Mouse (Mus musculus) gastrocnemius, postnatal 36 days (tissue): ENCODE results near the gene Agbl1. TPM values are rescaled to one million over a fixed set of nuclear protein-coding genes. Genes with fewer than 3 reads are reported as not detected.
A peak's percentile ranks its signal among the peaks of the same experiment; 100 is the strongest.

Source experiments
- DNase-seq, 2 experiments: peaks; one replicate each; pipeline ENCODE4 v3.0.0; 2022
- intact Hi-C: fragments of 180-260 bp; cut with DNase I; formaldehyde crosslinking; loops from one replicate; pipeline ENCODE4 v1.15.1; 2025
- total RNA-seq, 2 experiments: library from RNA; stranded (reverse); gene quantifications; 2 replicates each; pipeline ENCODE4 v1.2.3; 2021

Agbl1 gene
- total RNA-seq, 2 experiments from 2014 or later: 11.4 to 20.0 TPM

DNA sequence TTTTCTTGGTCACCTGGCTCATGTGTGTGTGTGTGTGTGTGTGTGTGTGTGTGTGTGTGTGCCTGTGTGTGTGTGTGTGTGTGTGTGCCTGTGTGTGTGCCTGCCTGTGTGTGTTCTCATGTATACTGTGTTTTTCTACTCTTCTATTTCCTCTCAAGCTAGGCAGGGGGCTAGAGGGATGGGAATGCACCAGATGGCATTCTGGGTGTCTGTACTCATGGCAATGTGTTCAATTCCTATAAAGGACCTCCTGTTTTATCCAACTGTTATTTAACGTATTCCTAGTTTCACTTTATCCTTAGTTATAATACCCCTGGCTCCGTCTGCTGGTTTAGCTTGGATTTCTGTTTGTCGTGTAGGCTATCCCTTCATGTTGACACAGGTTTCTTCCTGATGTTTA, 149.8 kb downstream of the Agbl1 start:
- no peak for DNase-seq
- intact Hi-C loops: no loop called here

DNA sequence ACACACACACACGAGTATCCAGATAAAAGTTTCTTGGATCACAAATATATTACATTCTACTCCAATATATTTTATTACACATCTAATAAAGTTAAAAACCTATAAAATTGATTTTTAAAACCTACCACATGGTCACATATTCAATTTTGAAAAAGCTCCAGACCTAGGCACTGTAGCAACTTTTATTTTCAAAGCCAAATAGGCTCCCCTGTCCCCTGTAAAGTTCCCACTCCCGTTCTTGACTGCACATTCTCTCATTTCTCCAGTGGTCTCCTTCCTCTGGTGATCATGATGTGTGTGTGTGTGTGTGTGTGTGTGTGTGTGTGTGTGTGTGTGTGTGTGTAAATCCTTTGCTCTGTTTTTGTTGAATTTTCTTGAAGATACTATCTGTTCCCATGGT, 152.3 kb downstream of the Agbl1 start:
- intact Hi-C loops: no loop called here
- DNase-seq: no peak

GRCm38 (mm10) chr7:76389240-76389639, 159.6 kb downstream of the Agbl1 start:
- intact Hi-C loops: no loop called here
- no peak for DNase-seq

GRCm38 (mm10) chr7:76392296-76392940, 162.7 kb downstream of the Agbl1 start:
- intact Hi-C loops: loop anchor here (5.0 kb wide), 1 partner anchor 550 kb away; no protein-coding TSS in a partner anchor
- DNase-seq: no peak

DNA sequence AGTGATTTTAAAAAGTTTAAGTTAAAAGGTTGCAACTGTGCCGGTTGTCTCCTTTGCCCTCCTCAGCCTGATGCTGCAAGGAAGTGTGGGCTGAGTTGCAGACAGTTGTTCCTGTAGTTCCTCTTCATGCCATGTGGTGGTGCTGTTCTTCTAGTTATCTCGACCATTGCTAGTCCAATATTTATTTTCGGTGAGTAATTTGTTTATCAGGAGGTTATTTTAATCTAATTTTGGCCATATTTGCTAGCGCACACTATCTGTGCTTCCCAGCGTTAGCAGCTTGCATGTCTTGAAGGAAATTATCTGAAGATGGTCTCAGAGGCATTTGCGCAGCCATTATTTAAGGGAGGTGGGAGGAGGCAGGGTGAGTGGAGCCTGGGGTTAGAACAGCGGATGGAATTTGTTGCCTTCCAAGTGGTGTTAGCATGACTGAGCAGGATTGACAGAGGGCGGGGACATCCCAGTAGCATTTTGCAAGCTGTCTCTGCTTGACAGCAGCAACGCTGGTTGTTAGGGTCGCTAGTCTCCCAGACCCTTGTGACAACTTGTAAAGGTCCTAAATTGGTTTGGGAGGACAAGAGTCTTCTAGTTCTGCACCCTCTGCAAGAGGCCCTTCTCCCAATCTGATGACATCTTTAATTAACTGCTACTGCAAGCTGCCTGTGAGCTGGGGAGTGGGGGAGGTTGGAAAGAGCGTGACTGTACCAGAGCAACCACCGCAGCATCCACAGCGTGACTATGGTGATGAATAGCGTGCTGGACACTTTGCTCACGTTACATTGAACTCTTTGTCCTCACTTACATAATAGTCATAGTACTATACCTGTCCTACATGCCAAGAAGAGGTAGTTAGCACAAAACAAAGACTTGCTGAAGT, 163.5 kb downstream of the Agbl1 start:
- intact Hi-C loops: loop anchor here (5.0 kb wide), 1 partner anchor 549 kb away; no protein-coding TSS in a partner anchor
- DNase-seq: peak in 1 of 2 experiments; percentile 23

GRCm38 (mm10) chr7:76407930-76408557, 178.4 kb downstream of the Agbl1 start:
- intact Hi-C loops: no loop called here
- DNase-seq: no peak

DNA sequence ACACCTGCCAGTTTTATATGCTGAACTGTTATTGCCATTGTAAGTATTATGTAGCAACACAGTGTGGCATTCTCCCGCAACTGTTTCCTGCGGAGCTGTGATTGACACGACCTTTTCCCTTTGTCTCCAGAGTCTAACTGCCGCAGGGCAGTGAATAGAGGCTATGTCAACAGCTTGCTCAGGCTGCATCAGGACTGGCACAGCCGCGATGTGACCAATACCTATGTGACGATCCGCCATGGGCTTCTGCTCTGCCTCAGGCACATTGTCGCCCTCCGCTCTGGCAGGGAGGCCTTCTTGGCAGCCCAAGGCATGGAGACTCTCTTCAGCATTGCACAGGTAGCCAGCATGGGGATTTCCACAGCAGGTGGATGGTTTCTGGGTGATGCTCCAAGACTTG, 179.3 kb downstream of the Agbl1 start:
- no peak for DNase-seq
- intact Hi-C loops: no loop called here

DNA sequence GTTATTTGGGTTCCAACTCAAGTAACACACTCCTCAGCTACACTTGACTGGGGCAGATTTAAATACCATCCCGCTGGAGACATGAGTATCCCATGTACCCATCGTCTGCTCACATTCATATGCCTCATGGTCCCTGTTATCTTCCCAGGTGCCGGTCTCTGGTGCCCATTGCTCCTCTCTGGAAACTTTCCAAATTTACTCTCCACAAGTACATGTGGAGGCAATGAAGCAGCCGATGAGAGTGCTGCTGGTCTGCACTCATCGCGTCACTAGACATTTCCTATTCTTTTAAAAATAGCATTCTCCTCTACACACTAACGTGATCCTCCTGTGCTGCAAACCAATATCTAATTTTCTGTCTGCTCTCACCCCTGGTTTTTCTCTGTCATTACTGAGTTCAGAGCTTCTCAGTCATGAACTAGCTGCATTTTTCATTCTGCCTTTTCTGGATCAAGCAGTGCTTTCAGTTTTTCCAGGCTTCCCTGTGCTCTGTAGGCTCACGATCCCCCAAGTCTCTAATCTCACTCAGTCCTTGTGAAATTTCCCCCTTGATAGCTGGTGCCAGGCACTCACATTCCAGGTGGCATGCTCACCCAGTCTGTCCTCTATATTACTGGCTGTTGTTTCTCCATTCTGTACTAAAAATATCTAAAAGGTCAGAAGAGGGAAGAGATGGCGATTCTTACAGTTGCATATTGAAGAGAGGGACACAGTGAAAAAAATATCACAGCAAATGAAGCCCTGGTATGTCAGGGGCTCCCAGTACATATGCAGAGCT, 180.9 kb downstream of the Agbl1 start:
- intact Hi-C loops: no loop called here
- DNase-seq: no peak

DNA sequence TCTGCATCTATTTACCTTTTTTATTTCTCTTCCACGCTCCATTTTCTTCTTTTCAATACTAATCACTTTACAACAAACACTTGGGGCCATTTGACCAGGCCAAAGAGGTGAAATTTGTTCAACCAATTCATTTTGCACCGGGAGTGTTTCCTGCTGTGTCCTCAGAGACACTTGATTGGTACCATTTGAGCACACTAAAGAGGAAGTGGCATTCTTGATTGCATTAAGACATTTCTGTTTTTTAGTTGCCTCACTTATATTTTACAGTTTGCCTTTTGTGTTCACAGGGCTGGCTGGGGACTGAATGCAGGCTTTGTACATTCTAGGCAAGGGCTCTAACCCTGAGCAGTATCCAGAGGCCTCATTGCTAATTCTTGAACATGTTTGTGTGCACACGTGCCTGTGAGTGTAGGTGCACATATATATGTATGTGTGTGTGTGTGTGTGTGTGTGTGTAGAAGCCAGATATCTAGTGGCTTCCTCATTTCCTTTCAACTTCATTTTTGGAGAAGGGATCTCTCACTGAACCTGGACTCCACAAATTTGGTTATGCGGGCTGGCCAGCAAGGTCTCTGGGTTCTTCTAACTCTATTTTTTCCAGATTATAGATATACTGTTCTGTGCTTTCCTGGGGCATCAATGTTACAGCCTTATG, 182.4 kb downstream of the Agbl1 start:
- intact Hi-C loops: no loop called here
- DNase-seq: no peak

GRCm38 (mm10) chr7:76416084-76416597, 186.5 kb downstream of the Agbl1 start:
- no peak for DNase-seq
- intact Hi-C loops: no loop called here

DNA sequence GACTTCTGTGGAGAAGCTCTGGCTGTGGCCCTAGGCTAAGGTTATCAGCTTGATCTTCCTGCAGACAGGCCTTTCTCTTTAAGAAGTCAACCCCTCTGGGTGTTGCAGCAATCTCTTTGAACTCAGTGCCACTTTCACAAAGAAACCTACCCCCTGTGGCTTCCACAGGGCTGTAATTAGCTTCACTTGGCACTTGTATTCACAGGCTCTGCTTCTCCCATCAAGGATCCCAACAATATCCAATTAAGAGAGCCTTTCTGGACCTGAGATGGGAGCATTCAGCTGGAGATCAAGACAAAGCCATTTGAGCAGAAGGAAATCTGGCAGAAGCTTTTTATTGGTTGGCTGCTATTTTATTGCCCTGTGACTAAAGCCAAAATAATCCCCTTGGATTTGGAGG, 208.9 kb downstream of the Agbl1 start:
- intact Hi-C loops: no loop called here
- DNase-seq: no peak

DNA sequence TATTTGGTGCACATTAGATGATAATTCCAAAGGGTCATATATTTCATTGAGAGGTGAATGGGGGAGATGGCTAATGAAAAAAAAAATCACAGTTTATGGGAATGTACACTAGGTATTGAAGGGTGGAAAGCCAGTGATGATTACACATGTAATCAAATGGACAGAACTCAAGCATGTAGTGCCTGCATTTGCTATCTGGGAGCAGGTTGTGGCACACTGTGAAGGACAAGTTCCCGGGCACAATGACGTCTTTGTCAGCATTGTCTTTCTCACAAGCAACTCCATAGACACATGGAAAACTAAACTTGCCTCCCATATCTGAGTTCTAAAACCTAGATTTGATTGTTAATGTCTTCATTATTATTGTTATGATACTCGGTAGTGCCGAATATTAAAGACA, 209.3 kb downstream of the Agbl1 start:
- DNase-seq: no peak
- intact Hi-C loops: no loop called here

- no peak for DNase-seq
- intact Hi-C loops: no loop called here
Observed at GRCm38 (mm10) chr7:76462361-76463001, 232.8 kb downstream of the Agbl1 start.

DNA sequence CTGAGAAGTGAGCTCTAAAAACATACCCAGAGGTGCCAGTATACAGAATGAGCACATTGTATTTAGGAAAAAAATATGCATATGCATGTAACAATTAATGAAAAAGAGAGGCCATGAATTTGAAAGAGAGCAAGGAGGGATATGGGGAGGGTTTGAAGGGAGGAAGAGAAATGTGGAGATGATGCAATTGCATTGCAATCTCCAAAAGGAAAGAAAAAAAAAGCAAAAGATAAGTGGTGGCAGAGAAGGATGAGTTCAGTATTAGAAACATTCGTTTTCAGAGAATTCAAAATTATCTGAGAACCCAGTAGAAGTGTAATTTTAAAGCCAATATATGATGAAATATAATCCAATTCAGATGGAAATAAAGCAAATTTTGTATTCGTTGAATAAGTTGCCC, 236.7 kb downstream of the Agbl1 start:
- intact Hi-C loops: no loop called here
- DNase-seq: no peak

GRCm38 (mm10) chr7:76474233-76474632, 244.5 kb downstream of the Agbl1 start:
- intact Hi-C loops: no loop called here
- DNase-seq: no peak

- intact Hi-C loops: no loop called here
- no peak for DNase-seq
Observed at GRCm38 (mm10) chr7:76485546-76485945, 255.9 kb downstream of the Agbl1 start.

DNA sequence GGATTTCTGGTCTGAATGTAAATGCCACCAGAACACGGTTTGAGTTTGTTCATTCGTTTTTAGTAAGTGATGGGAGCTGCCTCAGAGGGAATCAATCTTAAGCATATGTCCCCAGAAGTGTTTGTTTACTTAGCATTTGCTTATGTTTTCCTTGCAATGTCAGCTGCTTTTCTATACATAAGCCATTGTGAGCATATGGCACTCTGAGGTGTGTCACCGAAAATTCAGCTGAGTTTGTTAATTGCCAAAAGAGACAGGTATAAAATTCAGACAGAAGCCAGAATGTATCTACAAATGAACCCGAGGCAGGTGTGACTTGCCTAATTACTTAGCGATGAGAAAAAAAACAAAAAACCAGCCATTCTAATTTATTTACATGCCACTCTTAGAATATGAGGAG, 257.8 kb downstream of the Agbl1 start:
- intact Hi-C loops: no loop called here
- no peak for DNase-seq

DNA sequence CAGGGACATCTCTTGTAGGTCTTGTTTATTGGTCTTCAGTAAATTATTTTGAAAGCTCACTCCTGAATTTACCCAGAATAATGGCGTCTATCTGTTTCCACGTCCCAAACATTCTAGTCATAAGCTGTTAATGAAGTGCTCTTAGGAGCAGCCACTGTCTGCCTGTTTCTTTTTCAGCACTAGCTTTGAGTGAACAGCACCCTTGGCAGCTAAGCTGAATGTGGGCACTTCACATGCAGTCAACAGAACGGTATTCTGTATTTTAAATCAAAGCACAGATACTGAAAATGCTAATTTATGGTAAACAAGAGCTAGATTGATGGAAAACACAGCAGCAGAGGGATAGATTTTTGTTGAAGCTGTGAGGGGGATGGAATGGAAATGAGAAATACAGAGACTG, 294.6 kb downstream of the Agbl1 start:
- intact Hi-C loops: no loop called here
- DNase-seq: no peak

DNA sequence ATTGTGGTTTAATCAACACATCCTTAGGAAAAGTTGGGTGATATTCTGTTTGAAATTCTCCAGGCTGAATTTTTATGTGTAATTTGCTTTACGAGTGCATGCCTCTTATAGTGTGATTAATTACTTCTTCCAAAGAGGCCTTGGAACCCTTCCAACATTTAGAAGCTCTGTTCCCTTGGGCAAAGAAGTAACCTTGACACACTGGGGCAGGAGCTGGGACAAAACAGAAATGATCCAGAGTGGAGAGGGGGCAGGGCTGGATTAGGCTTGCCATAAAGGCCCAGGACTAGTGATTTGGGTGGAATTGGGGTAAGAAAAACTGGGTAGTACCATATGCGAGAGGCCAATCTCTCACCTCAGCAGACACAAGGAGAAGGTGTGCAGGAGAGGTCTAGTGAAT, 316.8 kb downstream of the Agbl1 start:
- intact Hi-C loops: no loop called here
- DNase-seq: no peak

GRCm38 (mm10) chr7:76547313-76547712, 317.6 kb downstream of the Agbl1 start:
- DNase-seq: no peak
- intact Hi-C loops: no loop called here
